Mouse (Mus musculus): ENCODE data around the gene Serpinb5. TPM values are rescaled to one million over a fixed set of nuclear protein-coding genes. Genes with fewer than 3 reads are reported as not detected.
"Not testable (repeated sequence)": the region's sequence is repeated elsewhere in the genome, so short reads cannot be mapped to it uniquely, and the experiment has no call there.

Serpinb5 gene
- polyA plus RNA-seq, 1 experiment = not detected

GRCm38 (mm10) chr1:106869986-106870385 is 9.0 kb downstream of the Serpinb5 start:
- TF ChIP-seq CTCF (IDR thresholded peaks at IDR 0.05; ENCODE audit: insufficient read depth, low read depth, low read length) (no peak), POLR2A (IDR thresholded peaks at IDR 0.05; ENCODE audit: insufficient read depth, low read depth, low read length) (no peak)
- no peaks in the 10 kb centered on the region for H3K4me1 ChIP-seq (ENCODE audit: control insufficient read depth, insufficient read depth, low read length)
- no peak overlapping the region for H3K4me3 ChIP-seq (ENCODE audit: insufficient read depth, low read depth, low read length)

GRCm38 (mm10) chr1:106875193-106875886 is 14.4 kb downstream of the Serpinb5 start:
- 75% methylated on average over 5 of the region's 5 CpGs for WGBS
- TF ChIP-seq CTCF (IDR thresholded peaks at IDR 0.05; ENCODE audit: insufficient read depth, low read depth, low read length) = no peak
- TF ChIP-seq POLR2A (IDR thresholded peaks at IDR 0.05; ENCODE audit: insufficient read depth, low read depth, low read length) = no peak
- Histone ChIP-seq H3K27ac (ENCODE audit: insufficient read depth, low read depth, low read length) (no peak overlapping the region), H3K4me1 (ENCODE audit: control insufficient read depth, insufficient read depth, low read length) (no peaks in the 10 kb centered on the region), H3K4me3 (ENCODE audit: insufficient read depth, low read depth, low read length) (no peak overlapping the region)

More at GRCm38 (mm10) chr1:106869986-106870385, 9.0 kb downstream of the Serpinb5 start:
- no peak overlapping the region for H3K27ac ChIP-seq (ENCODE audit: insufficient read depth, low read depth, low read length)

- Histone ChIP-seq H3K4me3 (ENCODE audit: insufficient read depth, low read depth, low read length) (no peak overlapping the region), H3K27ac (ENCODE audit: insufficient read depth, low read depth, low read length) (no peak overlapping the region), H3K4me1 (ENCODE audit: control insufficient read depth, insufficient read depth, low read length) (no peaks in the 10 kb centered on the region)
- 85% methylated on average over 3 of the region's 3 CpGs for WGBS
- TF ChIP-seq CTCF (IDR thresholded peaks at IDR 0.05; ENCODE audit: insufficient read depth, low read depth, low read length) (no peak), POLR2A (IDR thresholded peaks at IDR 0.05; ENCODE audit: insufficient read depth, low read depth, low read length) (no peak)
Observed at GRCm38 (mm10) chr1:106876147-106876546, 15.2 kb downstream of the Serpinb5 start.

GRCm38 (mm10) chr1:106882723-106883122 is 21.8 kb downstream of the Serpinb5 start:
- Histone ChIP-seq H3K27ac (ENCODE audit: insufficient read depth, low read depth, low read length) (no peak overlapping the region), H3K4me1 (ENCODE audit: control insufficient read depth, insufficient read depth, low read length) (no peaks in the 10 kb centered on the region), H3K4me3 (ENCODE audit: insufficient read depth, low read depth, low read length) (no peak overlapping the region)
- WGBS = 73% methylated on average over 4 of the region's 4 CpGs
- no peak for TF ChIP-seq CTCF (IDR thresholded peaks at IDR 0.05; ENCODE audit: insufficient read depth, low read depth, low read length)
- TF ChIP-seq POLR2A (IDR thresholded peaks at IDR 0.05; ENCODE audit: insufficient read depth, low read depth, low read length) = no peak

- H3K4me1 ChIP-seq (ENCODE audit: control insufficient read depth, insufficient read depth, low read length) = no peaks in the 10 kb centered on the region
- 46% methylated on average over 5 of the region's 5 CpGs for WGBS
- TF ChIP-seq CTCF (IDR thresholded peaks at IDR 0.05; ENCODE audit: insufficient read depth, low read depth, low read length) (no peak), POLR2A (IDR thresholded peaks at IDR 0.05; ENCODE audit: insufficient read depth, low read depth, low read length) (no peak)
Observed at GRCm38 (mm10) chr1:106883369-106883768, 22.4 kb downstream of the Serpinb5 start.

GRCm38 (mm10) chr1:106883812-106884211 is 22.8 kb downstream of the Serpinb5 start:
- H3K4me1 ChIP-seq (ENCODE audit: control insufficient read depth, insufficient read depth, low read length) = no peaks in the 10 kb centered on the region
- H3K4me3 ChIP-seq (ENCODE audit: insufficient read depth, low read depth, low read length) = no peak overlapping the region
- TF ChIP-seq CTCF (IDR thresholded peaks at IDR 0.05; ENCODE audit: insufficient read depth, low read depth, low read length) (no peak), POLR2A (IDR thresholded peaks at IDR 0.05; ENCODE audit: insufficient read depth, low read depth, low read length) (no peak)
- H3K27ac ChIP-seq (ENCODE audit: insufficient read depth, low read depth, low read length) = no peak overlapping the region
- WGBS = 3% methylated on average over 2 of the region's 2 CpGs

More at GRCm38 (mm10) chr1:106883369-106883768, 22.4 kb downstream of the Serpinb5 start:
- Histone ChIP-seq H3K4me3 (ENCODE audit: insufficient read depth, low read depth, low read length) (no peak overlapping the region), H3K27ac (ENCODE audit: insufficient read depth, low read depth, low read length) (no peak overlapping the region)

GRCm38 (mm10) chr1:106895142-106895541 is 34.2 kb downstream of the Serpinb5 start:
- not testable (repeated sequence) for H3K4me3 ChIP-seq (ENCODE audit: insufficient read depth, low read depth, low read length); H3K27ac ChIP-seq (ENCODE audit: insufficient read depth, low read depth, low read length); H3K4me1 ChIP-seq (ENCODE audit: control insufficient read depth, insufficient read depth, low read length)

- Histone ChIP-seq H3K4me1 (ENCODE audit: control insufficient read depth, insufficient read depth, low read length) (no peaks in the 10 kb centered on the region), H3K27ac (ENCODE audit: insufficient read depth, low read depth, low read length) (no peak overlapping the region), H3K4me3 (ENCODE audit: insufficient read depth, low read depth, low read length) (no peak overlapping the region)
- 37% methylated on average over 4 of the region's 4 CpGs for WGBS
- no peak for TF ChIP-seq POLR2A (IDR thresholded peaks at IDR 0.05; ENCODE audit: insufficient read depth, low read depth, low read length)
- no peak for TF ChIP-seq CTCF (IDR thresholded peaks at IDR 0.05; ENCODE audit: insufficient read depth, low read depth, low read length)
Observed at GRCm38 (mm10) chr1:106901406-106901805, 40.4 kb downstream of the Serpinb5 start.

GRCm38 (mm10) chr1:106931954-106932353 is 71.0 kb downstream of the Serpinb5 start:
- H3K27ac ChIP-seq (ENCODE audit: insufficient read depth, low read depth, low read length) = no peak overlapping the region
- no peak overlapping the region for H3K4me3 ChIP-seq (ENCODE audit: insufficient read depth, low read depth, low read length)
- H3K4me1 ChIP-seq (ENCODE audit: control insufficient read depth, insufficient read depth, low read length) = no peaks in the 10 kb centered on the region
- TF ChIP-seq POLR2A (IDR thresholded peaks at IDR 0.05; ENCODE audit: insufficient read depth, low read depth, low read length) = no peak
- no peak for TF ChIP-seq CTCF (IDR thresholded peaks at IDR 0.05; ENCODE audit: insufficient read depth, low read depth, low read length)
- WGBS = 82% methylated on average over 4 of the region's 4 CpGs

Other genes with a start within 250 kb of the Serpinb5 start
- not detected in 2 replicates for gene Bcl2, start 146.9 kb upstream of the Serpinb5 start, polyA plus RNA-seq (2012; ENCODE audit: insufficient read depth, insufficient read length, low replicate concordance, missing spikeins)
- not detected in 2 replicates for gene Kdsr, start 101.4 kb upstream of the Serpinb5 start, polyA plus RNA-seq (2012; ENCODE audit: insufficient read depth, insufficient read length, low replicate concordance, missing spikeins)
- not detected in 2 replicates for gene Vps4b, start 64.4 kb upstream of the Serpinb5 start, polyA plus RNA-seq (2012; ENCODE audit: insufficient read depth, insufficient read length, low replicate concordance, missing spikeins)
- gene Serpinb12, start 73.3 kb downstream of the Serpinb5 start, polyA plus RNA-seq (2012; ENCODE audit: insufficient read depth, insufficient read length, low replicate concordance, missing spikeins) = not detected in 2 replicates
- gene Serpinb13, start 119.8 kb downstream of the Serpinb5 start, polyA plus RNA-seq (2012; ENCODE audit: insufficient read depth, insufficient read length, low replicate concordance, missing spikeins) = not detected in 2 replicates
- not detected in 2 replicates for gene Serpinb3a, start 191.1 kb downstream of the Serpinb5 start, polyA plus RNA-seq (2012; ENCODE audit: insufficient read depth, insufficient read length, low replicate concordance, missing spikeins)
- gene Serpinb3d, start 222.3 kb downstream of the Serpinb5 start, polyA plus RNA-seq (2012; ENCODE audit: insufficient read depth, insufficient read length, low replicate concordance, missing spikeins) = not detected in 2 replicates

All from olfactory bulb, adult 2 months (tissue).